Mouse (Mus musculus) G1E (cell line): ENCODE data around the gene Oxsr1.

Experiments
- CTCF ChIP-seq: IDR thresholded peaks from 2 replicates; pipeline ENCODE4 v1.5.1; 2012; ENCODE audit warnings: low read depth, low read length, inconsistent platforms, mixed read lengths
- GATA1 ChIP-seq: IDR thresholded peaks from 2 replicates; pipeline ENCODE4 v1.6.1; 2012; ENCODE audit warnings: borderline replicate concordance, low read length, inconsistent platforms, mixed read lengths
- TAL1 ChIP-seq: conservative IDR thresholded peaks from 2 replicates; pipeline ENCODE4 v1.6.1; 2012; ENCODE audit warnings: low read depth, low read length, inconsistent platforms, mixed read lengths

DNA sequence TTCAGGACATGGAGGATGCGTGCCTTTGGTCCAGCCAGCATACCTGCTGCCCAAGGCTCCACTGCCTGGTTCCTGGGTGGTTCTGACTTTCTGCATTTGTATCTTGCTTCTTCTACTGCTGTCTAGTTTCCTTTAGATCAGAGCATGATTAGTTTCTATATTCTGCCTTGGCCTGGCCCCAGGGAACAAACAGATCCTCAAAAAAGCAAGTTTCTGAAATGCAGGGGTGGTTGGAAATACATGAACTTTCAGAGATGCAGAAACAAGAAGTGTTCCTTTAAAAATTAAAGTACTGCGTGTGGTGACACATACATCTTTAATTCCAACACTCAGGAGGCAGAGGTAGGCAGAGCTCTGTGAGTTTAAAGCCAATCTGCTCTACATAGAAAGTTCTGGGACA is 12.6 kb upstream of the Oxsr1 start:
- TF ChIP-seq CTCF (no peak), TAL1 (no peak), GATA1 (no peak)
